Mouse (Mus musculus) ES-E14 (cell line): Measurements from ENCODE around the gene Fads3. TPM values are rescaled to one million over a fixed set of nuclear protein-coding genes. Genes with fewer than 3 reads are reported as not detected.

Experiments
- DNase-seq: peaks from one replicate; pipeline ENCODE4 v3.0.0-alpha.2; 2013; ENCODE audit warnings: low read depth, low spot score
- H3K27ac ChIP-seq: 2 replicates; pipeline ENCODE4 v1.5.1; 2012; ENCODE audit warnings: low read depth, mild to moderate bottlenecking, low read length, moderate library complexity, mixed read lengths; ENCODE audit not compliant: poor library complexity, insufficient read depth, severe bottlenecking
- H3K36me3 ChIP-seq: 2 replicates; pipeline ENCODE4 v1.6.1; 2012; ENCODE audit warnings: mild to moderate bottlenecking, low read length, moderate library complexity, mixed read lengths; ENCODE audit not compliant: control insufficient read depth, poor library complexity, insufficient read depth, severe bottlenecking
- H3K4me1 ChIP-seq, 2 experiments: fragments of 150-350 bp in 1 of 2; sonication (generic) in 1 of 2; 2 replicates each; pipeline ENCODE4 v1.6.1; 2012; ENCODE audit warnings: low read length in 2 of 2, mild to moderate bottlenecking in 1 of 2, mixed read lengths in 1 of 2; ENCODE audit not compliant: control insufficient read depth in 2 of 2, insufficient read depth in 2 of 2, poor library complexity in 1 of 2
- H3K4me3 ChIP-seq, 2 experiments: fragments of 150-350 bp in 1 of 2; sonication (generic) in 1 of 2; 2 replicates each; pipeline ENCODE4 v1.5.1; 2012; ENCODE audit warnings: low read length in 2 of 2, low read depth in 1 of 2, mild to moderate bottlenecking in 1 of 2, mixed read lengths in 1 of 2; ENCODE audit not compliant: insufficient read depth in 1 of 2, poor library complexity in 1 of 2, severe bottlenecking in 1 of 2
- H3K9ac ChIP-seq: 2 replicates; pipeline ENCODE4 v1.6.1; 2012; ENCODE audit warnings: low read depth, mild to moderate bottlenecking, low read length, mixed read lengths; ENCODE audit not compliant: poor library complexity, insufficient read depth, severe bottlenecking
- H3K9me3 ChIP-seq: fragments of 150-350 bp; sonication (generic); 2 replicates; pipeline ENCODE4 v1.6.1; 2012; ENCODE audit warnings: low read depth, mild to moderate bottlenecking, low read length; ENCODE audit not compliant: control insufficient read depth, insufficient read depth
- CHD2 ChIP-seq: IDR thresholded peaks from 2 replicates; pipeline ENCODE4 v1.6.1; 2014; ENCODE audit warnings: mild to moderate bottlenecking, low read depth, low read length, inconsistent platforms
- HCFC1 ChIP-seq: IDR thresholded peaks from 2 replicates; pipeline ENCODE4 v1.6.1; 2012; ENCODE audit warnings: low read length, inconsistent platforms, borderline replicate concordance; ENCODE audit not compliant: insufficient read depth
- MAFK ChIP-seq: IDR thresholded peaks from 2 replicates; pipeline ENCODE4 v1.6.1; 2014; ENCODE audit warnings: mild to moderate bottlenecking, low read depth, low read length, inconsistent platforms; ENCODE audit not compliant: insufficient read depth
- ZC3H11A ChIP-seq: IDR thresholded peaks from 2 replicates; pipeline ENCODE4 v1.6.1; 2012; ENCODE audit warnings: low read depth, mild to moderate bottlenecking, inconsistent platforms, low read length, borderline replicate concordance
- ZNF384 ChIP-seq: IDR thresholded peaks from 2 replicates; pipeline ENCODE4 v1.6.1; 2012; ENCODE audit warnings: low read depth, low read length, inconsistent platforms
- in situ Hi-C, 2 experiments: fragments of 600-800 bp; cut with MboI; formaldehyde crosslinking; loops; one replicate each; pipeline ENCODE4 v1.15.1; 2025; ENCODE audit warnings: low sequenced_read_pairs in 2 of 2, inconsistent platforms in 1 of 2; ENCODE audit not compliant: unreplicated experiment in 2 of 2
- total RNA-seq: library from RNA; depleted of rRNA; stranded (reverse); fragments of 300-350 nt; gene quantifications from 2 replicates; pipeline ENCODE4 v1.2.3, GENCODE M21; 2012

The Fads3 gene
- total RNA-seq, 1 experiment: 7.2 TPM

DNA sequence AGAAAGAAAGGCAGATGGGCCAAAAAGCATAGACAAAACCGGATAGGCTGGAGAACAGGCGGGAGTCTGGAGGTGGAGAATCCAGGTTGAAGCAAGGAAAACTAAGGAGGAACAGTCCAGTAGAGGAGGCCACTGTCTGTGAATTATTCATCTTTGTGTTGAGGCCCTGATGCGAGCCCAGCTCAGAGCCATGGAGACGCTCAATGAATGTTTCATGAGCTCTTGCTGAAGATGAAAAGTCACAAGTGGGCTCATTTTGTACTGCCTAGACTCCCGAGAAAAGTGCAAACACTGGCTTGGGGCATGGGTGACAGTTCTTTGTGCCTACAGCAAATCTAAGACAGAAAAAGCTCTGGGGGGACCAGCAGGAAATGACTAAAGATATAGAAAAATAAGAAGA is 56.5 kb downstream of the Fads3 start:
- H3K9me3 ChIP-seq: no peaks in the 10 kb centered on the region
- no peak overlapping the region for H3K4me3 ChIP-seq
- H3K36me3 ChIP-seq: peaks cover 19% of the 10 kb centered on the region; the same call in 1 of the 2 replicates
- in situ Hi-C loops: no loop called here
- DNase-seq: no peak
- TF ChIP-seq CHD2 (no peak), ZC3H11A (no peak), HCFC1 (no peak), ZNF384 (no peak), MAFK (no peak)
- peaks cover 3 to 11% of the 10 kb centered on the region in 2 experiments; a peak in 2 of 4 replicates for H3K4me1 ChIP-seq
- no peak overlapping the region for H3K9ac ChIP-seq
- no peak overlapping the region for H3K27ac ChIP-seq

DNA sequence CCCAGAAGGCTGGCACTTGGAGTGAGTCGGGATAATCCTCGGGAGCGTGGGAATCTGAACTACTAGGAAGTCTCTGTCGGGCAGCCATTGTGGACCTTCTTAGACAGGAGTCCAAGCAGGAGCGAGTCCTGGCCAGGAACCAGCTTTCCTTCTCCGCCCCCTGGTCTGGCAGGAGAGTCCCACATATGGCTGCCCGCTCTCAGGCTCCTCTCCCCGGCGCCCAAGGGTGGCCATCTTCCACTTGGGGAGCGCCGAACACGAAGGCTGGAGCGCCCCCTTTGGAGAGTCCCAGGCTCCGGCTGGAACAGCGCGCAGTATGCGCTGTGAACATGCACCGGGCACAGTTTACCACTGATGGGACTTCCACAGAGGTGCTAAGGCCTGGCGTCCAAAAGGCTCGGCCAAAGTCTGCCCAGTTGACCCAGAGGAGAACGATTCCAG is 59.3 kb downstream of the Fads3 start:
- DNase-seq: peak; percentile 56
- H3K27ac ChIP-seq: peak overlapping the region; percentile 80; the same call in 1 of the 2 replicates
- no peak for TF ChIP-seq ZNF384
- no peak for TF ChIP-seq CHD2
- no peak for TF ChIP-seq ZC3H11A
- TF ChIP-seq MAFK: no peak
- peaks cover 3 to 13% of the 10 kb centered on the region in 2 experiments; a peak in 2 of 4 replicates for H3K4me1 ChIP-seq
- in situ Hi-C loops: no loop called here
- H3K9ac ChIP-seq: peak overlapping the region; percentile 88
- peaks cover 12% of the 10 kb centered on the region; the same call in 1 of the 2 replicates for H3K36me3 ChIP-seq
- H3K4me3 ChIP-seq: peak overlapping the region; percentile 89 to 98
- no peaks in the 10 kb centered on the region for H3K9me3 ChIP-seq

DNA sequence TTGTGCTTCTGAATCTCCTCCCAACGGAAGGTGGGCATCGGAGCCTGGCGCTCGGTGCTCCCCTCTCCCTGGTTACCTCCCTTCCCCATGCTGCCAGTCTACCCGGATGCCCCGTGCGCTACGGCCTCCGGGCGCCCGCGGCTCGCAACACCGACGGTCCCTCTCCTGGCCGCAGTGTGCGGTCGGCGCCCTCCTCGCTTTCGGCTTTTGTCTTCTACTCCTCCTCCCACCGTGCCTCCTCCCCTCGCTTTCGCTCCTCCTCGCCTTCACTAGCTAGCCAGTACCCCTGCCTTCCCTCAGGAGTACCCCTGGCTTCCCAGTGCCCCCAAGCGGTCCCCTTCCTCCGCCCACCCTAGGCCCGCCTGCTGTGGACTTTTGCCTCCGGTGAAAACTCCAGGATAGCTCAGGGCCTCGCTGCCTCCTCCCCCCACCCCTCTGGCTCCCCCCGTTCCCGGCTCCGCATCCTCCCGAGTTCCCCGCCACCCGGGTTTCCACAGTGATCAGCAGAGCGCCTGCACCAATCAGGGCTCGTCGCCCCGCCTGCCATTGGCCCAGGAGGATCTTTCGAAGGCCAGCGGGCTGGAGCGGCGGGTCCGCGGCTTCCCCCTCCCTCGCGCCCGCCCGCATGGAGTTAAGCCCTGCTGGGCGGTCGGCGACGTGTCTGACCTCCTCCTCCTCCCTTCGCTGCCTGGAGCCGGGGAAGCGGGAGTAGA is 60.1 kb downstream of the Fads3 start, which contains the start of gene Fads2:
TSS of gene Fads2 (minus strand) at position 406 of the 713 bp plus-strand sequence.
- peak; percentile 84 for DNase-seq
- no peak for TF ChIP-seq HCFC1
- no peak for TF ChIP-seq ZC3H11A
- TF ChIP-seq ZNF384: no peak
- no peak for TF ChIP-seq CHD2
- no peak for TF ChIP-seq MAFK
- Histone ChIP-seq H3K9ac (peak within 1 kb of the TSS; percentile 88), H3K9me3 (no peaks in the 10 kb centered on the region), H3K36me3 (peaks cover 12% of the 10 kb centered on the region; the same call in 1 of the 2 replicates), H3K27ac (peak within 1 kb of the TSS; percentile 80), H3K4me1 (peaks cover 3 to 13% of the 10 kb centered on the region in 2 experiments; a peak in 2 of 4 replicates), H3K4me3 (peak within 1 kb of the TSS; percentile 89 to 98)
- in situ Hi-C loops: no loop called here

DNA sequence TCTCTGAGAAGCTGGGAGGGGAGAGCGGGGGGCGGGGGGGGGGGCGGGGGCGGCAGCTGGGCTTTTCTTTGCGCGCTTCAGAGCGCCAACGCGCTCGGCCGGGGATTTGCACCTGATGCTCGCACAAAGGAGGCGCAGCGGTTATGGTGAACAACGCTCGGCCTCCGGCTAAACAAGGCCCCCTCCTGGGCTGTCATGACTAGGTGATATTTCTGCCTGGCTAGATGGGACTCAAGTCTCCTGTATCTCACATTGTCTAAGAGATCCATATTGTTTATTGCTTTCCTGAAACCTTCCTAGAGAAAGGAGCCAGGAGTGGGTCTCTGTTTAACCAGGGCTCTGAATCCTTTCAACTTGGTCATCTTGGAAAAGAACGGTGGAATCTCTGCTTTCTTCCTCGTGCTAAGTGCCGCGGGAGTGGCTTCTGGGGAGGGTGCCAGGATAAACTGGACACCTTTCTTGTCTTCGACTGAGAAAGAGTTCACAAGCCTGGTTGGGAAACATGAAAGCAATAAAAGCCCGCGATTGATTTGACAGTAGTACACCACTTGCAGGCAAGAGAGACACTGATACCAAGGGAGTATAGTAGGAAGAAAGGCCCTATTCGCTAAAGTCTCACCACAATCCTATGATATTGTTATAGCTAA is 60.8 kb downstream of the Fads3 start:
- peaks cover 3 to 13% of the 10 kb centered on the region in 2 experiments; a peak in 2 of 4 replicates for H3K4me1 ChIP-seq
- H3K36me3 ChIP-seq: peaks cover 8% of the 10 kb centered on the region; the same call in 1 of the 2 replicates
- DNase-seq: no peak
- in situ Hi-C loops: no loop called here
- peak overlapping the region; percentile 80; the same call in 1 of the 2 replicates for H3K27ac ChIP-seq
- H3K9me3 ChIP-seq: no peaks in the 10 kb centered on the region
- H3K4me3 ChIP-seq: peak overlapping the region; percentile 89 to 98
- TF ChIP-seq ZNF384 (no peak), MAFK (peak; percentile 54; the same call in 1 of the 2 replicates)
- H3K9ac ChIP-seq: peak overlapping the region; percentile 50; the same call in 1 of the 2 replicates
